Mouse (Mus musculus): ENCODE results near the gene Cbr4.

Cbr4 gene

DNA sequence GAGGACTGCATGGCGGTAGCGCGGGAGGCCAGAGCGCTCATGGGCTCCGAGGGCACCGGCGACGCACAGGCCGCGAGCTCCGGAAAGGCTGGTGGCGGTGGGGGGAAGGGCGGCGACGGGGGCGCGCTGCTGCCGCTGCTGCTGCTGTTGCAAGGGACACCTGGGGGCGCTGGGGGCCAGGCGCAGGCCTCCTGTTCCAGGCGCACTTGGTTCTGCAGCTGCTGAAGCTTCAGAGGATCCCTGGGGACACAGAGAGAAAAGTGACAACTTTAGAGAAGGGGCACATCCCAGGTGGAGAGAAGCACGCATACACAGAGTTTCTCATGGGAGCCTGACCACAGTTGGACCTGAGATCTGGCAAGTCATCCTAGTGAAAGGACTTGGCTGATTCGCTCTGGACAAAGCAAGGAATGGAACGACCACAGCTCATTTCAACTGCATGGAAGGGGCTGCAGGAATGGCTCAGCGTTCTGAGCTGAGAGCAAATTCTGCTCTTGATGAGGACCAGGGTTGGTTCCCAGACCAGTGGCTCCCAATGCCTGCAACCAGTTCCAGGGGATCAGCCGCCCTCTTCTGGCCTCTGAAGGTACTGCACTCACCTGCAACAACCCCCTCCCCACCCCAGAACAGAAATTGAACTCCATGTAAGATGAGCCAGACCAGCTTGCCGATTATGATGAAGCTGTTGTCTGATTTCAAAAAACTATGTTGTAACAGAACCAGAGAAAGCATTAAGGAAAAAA lies 62.6 kb downstream of the Cbr4 start:
- no peak for DNase-seq (ENCODE audit: low read depth)

DNA sequence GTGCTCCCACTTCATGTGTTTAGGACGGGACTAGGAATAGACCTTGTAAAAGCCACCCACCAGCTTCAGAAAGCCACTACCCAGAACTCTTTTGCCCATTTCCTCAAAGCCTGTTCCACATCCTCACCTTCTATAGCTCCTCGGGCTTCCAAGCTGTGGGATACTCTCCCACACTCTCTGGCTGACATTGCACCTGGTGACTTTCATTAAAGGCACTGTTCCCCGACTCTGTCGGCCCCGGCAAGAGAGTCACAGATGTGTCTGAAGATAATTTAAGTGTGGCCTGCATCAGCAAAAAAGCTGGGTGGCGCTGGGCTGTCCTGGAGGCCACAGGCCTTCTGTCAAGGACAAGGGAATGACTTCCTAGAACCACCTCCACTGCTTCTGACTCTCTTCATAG lies 64.7 kb downstream of the Cbr4 start:
- DNase-seq (ENCODE audit: low read depth), result no peak

DNA sequence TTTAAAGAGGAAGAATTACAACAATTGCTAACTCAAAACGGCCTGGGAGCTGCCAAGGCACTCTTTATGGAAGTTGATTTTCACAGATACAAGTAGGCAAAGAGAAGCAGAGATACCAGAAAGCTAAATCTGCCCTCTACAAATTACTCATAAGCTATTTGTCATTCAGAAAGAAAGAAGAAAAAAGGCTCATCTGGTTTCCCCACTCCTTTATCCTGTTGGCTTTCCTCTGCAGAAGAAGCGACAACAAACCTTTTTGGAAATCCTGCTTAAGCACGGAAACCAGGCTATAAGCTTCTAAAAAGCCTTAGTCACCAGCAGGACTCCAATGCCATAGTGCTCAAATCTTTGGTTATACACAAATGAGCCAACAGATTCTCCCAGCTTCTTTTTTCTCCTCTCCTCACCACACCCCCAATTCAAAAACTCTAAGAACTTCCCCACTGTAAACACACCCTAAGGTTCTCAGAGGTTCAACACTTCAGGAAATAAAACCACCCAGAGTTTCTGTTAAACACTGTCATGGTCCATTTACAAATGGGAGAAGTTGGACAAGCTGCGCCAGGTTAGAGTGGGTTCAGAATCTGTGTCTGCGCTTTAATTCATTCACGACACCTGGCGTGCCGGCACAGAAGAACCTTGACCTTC lies 65.3 kb downstream of the Cbr4 start:
- no peak for DNase-seq (ENCODE audit: low read depth)

DNA sequence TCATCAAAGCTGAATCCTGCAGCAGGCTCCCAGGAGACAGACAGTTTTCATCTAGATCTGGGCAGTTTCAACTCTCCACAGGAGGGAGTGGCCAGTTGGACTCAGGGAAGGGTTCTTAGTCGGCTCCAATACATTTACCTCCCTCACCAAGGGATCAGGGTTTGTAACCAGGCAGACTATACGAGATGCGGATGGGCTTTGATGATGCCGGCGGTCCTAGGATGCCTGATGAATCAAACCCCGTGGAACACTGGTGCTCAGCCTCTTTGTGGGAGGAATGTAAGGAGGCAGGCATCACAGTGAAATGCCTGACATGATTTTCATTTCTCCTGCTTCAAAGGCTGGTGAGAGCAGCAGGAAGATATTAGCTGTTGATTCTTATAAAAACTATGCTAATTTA lies 67.8 kb downstream of the Cbr4 start:
- DNase-seq (ENCODE audit: low read depth), result no peak

DNA sequence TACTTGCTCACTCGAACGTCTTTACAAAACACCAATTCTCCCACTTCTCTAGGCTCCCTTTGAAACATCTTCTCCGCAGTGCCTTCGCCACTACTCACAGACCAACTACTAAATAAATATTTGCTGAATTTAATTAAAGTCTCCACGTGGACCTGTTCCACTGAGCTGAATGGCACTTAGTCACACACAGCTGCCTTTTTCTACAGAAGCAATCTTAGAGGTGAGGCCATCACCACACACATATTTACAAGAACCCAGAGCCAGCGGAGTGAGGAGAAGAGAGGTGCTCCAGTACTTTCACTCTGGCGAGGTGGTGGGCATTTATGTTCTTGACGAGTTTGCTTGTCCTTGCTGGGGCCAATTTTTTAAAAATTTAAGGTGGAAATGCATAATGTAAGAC lies 68.7 kb downstream of the Cbr4 start:
- DNase-seq (ENCODE audit: low read depth), result no peak

Data from fibroblast of lung, adult 2 months (primary cell).